Mouse (Mus musculus) T-cell, adult 66 days (primary cell): Measurements from ENCODE around the gene Epo. TPM values are rescaled to one million over a fixed set of nuclear protein-coding genes. Genes with fewer than 3 reads are reported as not detected.

Experiments used
- total RNA-seq, 2 experiments: library from RNA; stranded (reverse); gene quantifications; 3 replicates in 1 of 2; 4 replicates in 1 of 2; pipeline ENCODE4 v1.2.4; 2023

Gene Epo
- not detected for total RNA-seq

GRCm38 (mm10) chr5:137533117-137533827 lies at the start of gene Epo, which contains the start of gene Gnb2:
Gene Epo, minus strand, starts transcription at chr5:137533242.
Gene Gnb2, minus strand, starts transcription at chr5:137533510.

DNA sequence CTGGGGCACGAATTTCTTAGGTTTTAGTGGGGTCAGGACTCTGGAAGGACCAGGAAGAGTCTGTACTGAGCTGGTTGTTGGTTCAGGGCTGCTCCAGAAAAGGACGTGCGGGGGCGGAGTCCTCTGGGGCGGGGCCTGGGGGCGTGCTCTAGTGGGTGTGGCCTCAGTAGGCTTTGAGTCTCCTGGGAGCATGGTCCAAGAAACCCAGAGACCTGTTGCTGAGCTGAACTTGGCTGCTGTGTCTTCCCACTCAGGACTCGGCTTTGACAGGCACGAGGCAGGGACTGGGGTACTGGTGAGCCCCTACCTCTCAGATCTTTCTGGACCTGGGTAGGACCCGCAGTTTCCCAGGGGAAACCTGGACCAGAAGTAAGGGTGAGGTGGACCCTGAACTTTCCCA lies 36.6 kb upstream of the Epo start, which contains the start of gene Tfr2:
Tfr2 (plus strand) TSS at position 176 of the 400 bp plus-strand sequence.

DNA sequence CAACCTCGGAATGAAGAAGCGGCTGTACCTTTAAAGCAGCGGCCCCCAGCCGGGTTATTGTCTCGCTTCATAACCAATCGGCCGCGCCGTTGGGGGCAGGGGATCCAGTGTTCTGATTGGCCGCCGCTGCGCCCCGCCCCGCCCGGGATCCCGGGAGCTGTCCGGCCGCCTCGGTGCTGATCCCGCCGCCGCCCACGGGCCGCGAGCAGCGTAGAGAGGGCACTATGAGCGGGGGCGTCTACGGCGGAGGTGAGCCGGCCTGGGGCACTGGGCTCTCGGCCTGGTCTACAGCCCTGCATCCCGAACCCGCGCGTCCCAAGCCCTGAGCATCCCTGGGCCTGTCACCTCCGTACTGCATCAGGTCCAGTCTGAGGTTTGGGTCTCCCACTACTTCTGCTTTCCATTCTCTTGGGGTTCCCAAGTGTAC lies 20.4 kb upstream of the Epo start, which contains the start of gene Actl6b:
Actl6b (plus strand) TSS at position 107 of the 427 bp plus-strand sequence.

DNA sequence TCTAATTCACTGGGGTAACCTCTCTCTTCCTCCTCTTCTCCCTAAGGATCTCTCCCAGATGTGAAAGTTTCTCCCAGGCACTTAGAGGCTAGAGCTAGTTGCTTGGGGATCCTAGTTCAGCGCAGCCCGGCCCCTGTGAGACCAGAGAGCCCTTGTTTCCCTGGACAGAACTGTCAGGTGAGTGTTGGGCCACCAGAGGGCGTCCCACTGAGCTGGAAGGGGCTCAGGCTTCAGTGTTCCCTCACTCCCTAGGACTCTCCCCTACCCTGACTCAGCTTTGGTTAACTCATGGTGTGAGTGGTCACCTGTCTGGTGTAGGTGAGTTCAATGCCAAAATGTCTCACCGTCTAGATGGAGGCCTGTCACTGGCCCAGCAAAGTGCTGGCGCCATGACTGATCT lies 14.6 kb downstream of the Epo start, which contains the start of gene Gigyf1:
Gigyf1 (plus strand) TSS at position 113 of the 400 bp plus-strand sequence.

DNA sequence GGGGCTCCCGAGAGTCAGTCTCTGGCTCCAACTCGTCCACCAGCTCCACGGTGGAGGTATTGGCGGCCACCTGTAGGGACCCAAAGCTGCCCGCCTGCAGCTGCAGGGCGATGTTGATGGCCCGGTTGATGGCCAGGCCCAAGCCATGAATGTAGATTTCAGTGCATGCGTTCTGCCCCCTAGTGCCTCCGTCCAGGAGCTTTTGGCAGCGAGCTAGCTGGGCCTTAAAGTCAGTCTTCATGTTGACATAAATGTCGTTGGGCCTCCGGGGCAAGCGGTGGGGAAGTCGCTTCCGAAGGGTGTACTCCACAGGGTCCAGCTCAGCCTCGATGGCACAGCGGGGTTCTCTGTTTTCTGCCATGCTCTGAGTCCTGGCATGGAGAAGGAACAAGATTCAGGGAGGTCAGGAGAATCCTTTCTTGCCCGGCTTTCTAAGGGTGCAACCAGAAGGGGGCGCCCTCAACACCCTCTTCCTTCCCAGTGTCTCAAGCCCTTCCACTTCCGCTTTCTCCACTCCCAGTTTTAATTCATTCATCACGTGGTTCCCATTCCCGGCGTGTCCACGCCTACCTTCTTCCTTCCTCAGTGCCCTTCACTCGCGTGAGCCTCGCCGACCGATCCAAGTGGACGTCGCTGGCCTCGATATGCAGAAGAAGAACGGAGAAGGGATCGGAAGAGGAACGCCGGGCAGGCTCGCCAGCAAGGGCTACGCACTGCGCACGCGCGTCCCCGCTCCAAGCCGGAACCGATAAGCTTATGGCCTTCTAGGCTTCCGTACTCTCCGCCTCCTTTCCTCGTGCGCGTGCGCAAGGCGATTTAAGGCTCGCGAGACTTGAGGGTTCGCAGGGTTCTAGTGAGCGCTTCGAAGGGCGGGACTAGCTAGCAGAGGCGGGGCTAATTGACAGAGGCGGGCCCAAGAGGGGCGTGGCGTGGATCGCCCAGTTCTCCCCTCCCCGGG lies 31.1 kb downstream of the Epo start, which contains the start of gene Pop7:
Pop7 (minus strand) TSS at position 810 of the 958 bp plus-strand sequence.

GRCm38 (mm10) chr5:137476964-137477363 lies 56.1 kb downstream of the Epo start, which contains the start of gene Zan:
Gene Zan, minus strand, starts transcription at chr5:137477064.

Other genes starting within 250 kb of the Epo start
- 1 to 10 TPM in 1 of 2 experiments, under 1 TPM in 1; 0.27 to 1.2 TPM for gene Ache, start 245.7 kb downstream of the Epo start, total RNA-seq
- 1 to 10 TPM in 1 of 2 experiments, not detected in 1; 1.8 TPM for gene Ufsp1, start 238.6 kb downstream of the Epo start, total RNA-seq
- gene Srrt, start 225.6 kb downstream of the Epo start, total RNA-seq: 100 to 1,000 TPM; 428 to 439 TPM
- 1 to 10 TPM; 8.5 to 9.7 TPM for gene Trip6, start 218.8 kb downstream of the Epo start, total RNA-seq
- 10 to 100 TPM; 22.1 to 23.7 TPM for gene Slc12a9, start 199.6 kb downstream of the Epo start, total RNA-seq
- gene Ephb4, start 183.1 kb downstream of the Epo start, total RNA-seq: not detected
- gene Zan, start 56.2 kb downstream of the Epo start, total RNA-seq: under 1 TPM; 0.21 to 0.23 TPM
- 10 to 100 TPM; 22.7 to 28.5 TPM for gene Pop7, start 30.7 kb downstream of the Epo start, total RNA-seq
- gene Gigyf1, start 14.7 kb downstream of the Epo start, total RNA-seq: 10 to 100 TPM; 95.7 to 97.2 TPM
- gene Gnb2, start 268 bp upstream of the Epo start, total RNA-seq: 100 to 1,000 TPM; 327 to 334 TPM
- not detected for gene Actl6b, start 20.3 kb upstream of the Epo start, total RNA-seq
- gene Tfr2, start 36.6 kb upstream of the Epo start, total RNA-seq: 1 to 10 TPM; 1.9 to 2.2 TPM
- gene Mospd3, start 67.8 kb upstream of the Epo start, total RNA-seq: 10 to 100 TPM; 32.7 to 38.3 TPM
- under 1 TPM; 0.47 to 0.93 TPM for gene Pcolce, start 80.5 kb upstream of the Epo start, total RNA-seq
- under 1 TPM in 1 of 2 experiments, not detected in 1; 0.50 TPM for gene Fbxo24, start 95.8 kb upstream of the Epo start, total RNA-seq
- gene Lrch4, start 95.9 kb upstream of the Epo start, total RNA-seq: 100 to 1,000 TPM; 189 to 193 TPM
- 10 to 100 TPM; 61.4 to 68.4 TPM for gene Gm20605, start 95.9 kb upstream of the Epo start, total RNA-seq
- 100 to 1,000 TPM in 1 of 2 experiments, 10 to 100 TPM in 1; 98.4 to 116 TPM for gene Sap25, start 108.1 kb upstream of the Epo start, total RNA-seq
- 1 to 10 TPM in 1 of 2 experiments, under 1 TPM in 1; 0.58 to 1.2 TPM for gene Irs3, start 112.5 kb upstream of the Epo start, total RNA-seq
- gene Agfg2, start 151.5 kb upstream of the Epo start, total RNA-seq: 10 to 100 TPM; 24.7 to 27.5 TPM
- 1 to 10 TPM; 2.1 to 2.3 TPM for gene Nyap1, start 208.4 kb upstream of the Epo start, total RNA-seq
- 100 to 1,000 TPM; 231 to 235 TPM for gene Tsc22d4, start 212.5 kb upstream of the Epo start, total RNA-seq
- gene Ppp1r35, start 245.6 kb upstream of the Epo start, total RNA-seq: 10 to 100 TPM; 23.2 to 26.0 TPM